Mouse (Mus musculus) heart, embryonic 11.5 days (tissue): ENCODE data around the gene Gm10762. TPM values are rescaled to one million over a fixed set of nuclear protein-coding genes. Genes with fewer than 3 reads are reported as not detected.

ENCODE experiments used
- ATAC-seq: fragments of 200-750 bp; cut with Nextera tagmentation; replicated peaks from 2 replicates; pipeline ENCODE4 v1.8.0; 2017; ENCODE audit warnings: moderate library complexity; ENCODE audit not compliant: insufficient number of reproducible peaks, low FRiP score, low TSS enrichment
- H3K27ac ChIP-seq: fragments of 300-500 bp; sonication (generic); 2 replicates; pipeline ENCODE4 v1.5.1; 2014; ENCODE audit warnings: mild to moderate bottlenecking, low read depth, low read length
- H3K27me3 ChIP-seq: fragments of 300-500 bp; sonication (generic); 2 replicates; pipeline ENCODE4 v1.6.1; 2014; ENCODE audit warnings: mild to moderate bottlenecking, low read length, mixed read lengths; ENCODE audit not compliant: control insufficient read depth, insufficient read depth
- H3K36me3 ChIP-seq: fragments of 300-500 bp; sonication (generic); 2 replicates; pipeline ENCODE4 v1.6.1; 2014; ENCODE audit warnings: mild to moderate bottlenecking, low read length, moderate library complexity, mixed read lengths; ENCODE audit not compliant: control insufficient read depth, insufficient read depth
- H3K4me1 ChIP-seq: fragments of 300-500 bp; sonication (generic); 2 replicates; pipeline ENCODE4 v1.6.1; 2014; ENCODE audit warnings: low read length; ENCODE audit not compliant: control insufficient read depth, insufficient read depth
- H3K4me2 ChIP-seq: fragments of 300-500 bp; sonication (generic); 2 replicates; pipeline ENCODE4 v1.6.1; 2014; ENCODE audit warnings: mild to moderate bottlenecking, moderate library complexity
- H3K4me3 ChIP-seq: fragments of 300-500 bp; sonication (generic); 2 replicates; pipeline ENCODE4 v1.5.1; 2014; ENCODE audit warnings: low read depth, low read length
- H3K9ac ChIP-seq: fragments of 300-500 bp; sonication (generic); 2 replicates; pipeline ENCODE4 v1.6.1; 2014; ENCODE audit warnings: mild to moderate bottlenecking, low read depth, low read length, moderate library complexity
- H3K9me3 ChIP-seq: fragments of 300-500 bp; sonication (generic); replicated peaks from 2 replicates; pipeline ENCODE4 v1.6.1; 2016; ENCODE audit warnings: low read length; ENCODE audit not compliant: control insufficient read depth
- WGBS: fragments of 180-500 bp; shearing (Covaris S2); extraction: QIAGEN DNeasy Blood & Tissue Kit; methylation state at CpG from one replicate; pipeline ENCODE4 v1.1.7; 2014; ENCODE audit not compliant: insufficient replicate concordance; 5-methylcytosine and 5-hydroxymethylcytosine counted together
- microRNA-seq: library from miRNA; unstranded; fragments of <30 nt; microRNA quantifications from one replicate; pipeline ENCODE4, GENCODE M21; 2016; ENCODE audit warnings: borderline number of aligned reads
- polyA plus RNA-seq: library from polyadenylated mRNA; unstranded; fragments of >200 nt; fragmentation: Nextera tagmentation; extraction: Ambion mirVana; gene quantifications from 2 replicates; pipeline ENCODE4 v1.2.1, GENCODE M21; 2014

Gene Gm10762
- polyA plus RNA-seq, 1 experiment from 2014 or later: 10.0 TPM

DNA sequence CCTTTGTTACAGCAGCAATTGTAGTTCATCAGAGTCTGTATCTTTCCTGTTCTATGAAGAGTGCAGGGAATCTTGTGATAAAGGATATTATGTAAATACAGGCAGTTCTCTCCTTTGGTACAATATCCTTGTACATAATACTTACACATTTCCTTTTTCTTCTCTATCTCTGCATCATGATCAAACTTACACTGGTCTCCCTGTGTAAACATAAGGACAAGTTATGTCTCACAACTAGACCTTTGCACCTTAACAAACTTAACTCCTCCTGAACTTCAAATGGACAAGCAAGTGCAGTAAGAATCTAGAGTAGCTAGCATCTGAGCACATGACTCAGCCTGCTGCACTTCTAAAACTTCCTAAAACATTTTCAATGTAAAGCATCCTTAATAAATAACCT, 36.8 kb downstream of the Gm10762 start:
- Histone ChIP-seq H3K9ac (no peak overlapping the region), H3K4me3 (no peak overlapping the region), H3K9me3 (no peaks in the 10 kb centered on the region), H3K4me1 (no peaks in the 10 kb centered on the region), H3K27me3 (no peaks in the 10 kb centered on the region), H3K4me2 (no peak overlapping the region), H3K27ac (no peak overlapping the region), H3K36me3 (peaks cover 6% of the 10 kb centered on the region)
- no peak for ATAC-seq

DNA sequence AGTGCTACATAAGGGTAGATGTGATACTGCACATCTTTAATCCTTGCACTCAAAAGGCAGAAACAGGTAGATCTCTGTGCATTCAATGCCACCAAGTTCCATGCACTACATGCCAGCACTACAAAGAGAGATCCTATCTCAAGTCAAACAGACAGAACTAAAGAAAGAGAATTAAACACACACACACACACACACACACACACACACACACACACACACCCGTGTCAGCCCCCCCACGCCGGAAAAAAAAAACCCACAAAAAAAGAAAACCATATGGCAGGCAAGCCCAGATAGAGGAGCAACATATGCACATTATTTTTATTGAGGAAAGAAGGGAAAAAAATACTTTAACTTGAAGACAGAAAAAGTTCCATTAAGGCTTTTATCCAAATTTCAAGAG, 39.1 kb downstream of the Gm10762 start:
- Histone ChIP-seq H3K27ac (no peak overlapping the region), H3K4me1 (no peaks in the 10 kb centered on the region), H3K4me3 (no peak overlapping the region), H3K36me3 (peaks cover 3% of the 10 kb centered on the region), H3K9me3 (no peaks in the 10 kb centered on the region), H3K9ac (no peak overlapping the region), H3K4me2 (no peak overlapping the region), H3K27me3 (no peaks in the 10 kb centered on the region)
- 66% methylated on average over 3 of the region's 3 CpGs for whole genome bisulfite sequencing
- no peak for ATAC-seq

DNA sequence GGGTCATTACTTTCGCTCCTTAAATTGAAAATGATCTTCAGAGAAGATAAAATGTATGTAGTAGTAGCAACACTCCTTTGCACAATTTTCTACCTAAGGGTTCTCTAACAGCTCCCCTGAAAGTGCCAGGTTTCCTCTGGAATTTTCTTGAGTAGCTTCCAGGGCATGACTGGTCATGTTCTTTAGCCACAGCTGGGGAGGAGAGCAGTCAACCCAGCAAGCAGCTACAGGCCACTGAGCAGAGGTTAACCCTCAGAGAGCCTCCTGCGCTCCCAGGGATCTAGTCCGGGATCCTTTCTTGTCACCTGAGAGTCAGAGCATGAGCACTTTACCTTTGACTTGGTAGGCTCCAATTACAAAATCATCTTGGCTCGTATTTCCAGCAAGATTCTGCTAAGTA, 42.7 kb downstream of the Gm10762 start:
- H3K36me3 ChIP-seq: peaks cover 3% of the 10 kb centered on the region; the same call in 1 of the 2 replicates
- H3K4me2 ChIP-seq: no peak overlapping the region
- 93% methylated on average over 4 of the region's 4 CpGs for WGBS
- ATAC-seq: no peak
- H3K27ac ChIP-seq: no peak overlapping the region
- no peaks in the 10 kb centered on the region for H3K27me3 ChIP-seq
- H3K4me3 ChIP-seq: no peak overlapping the region
- H3K4me1 ChIP-seq: no peaks in the 10 kb centered on the region
- no peaks in the 10 kb centered on the region for H3K9me3 ChIP-seq
- no peak overlapping the region for H3K9ac ChIP-seq

Small RNA genes within 50 kb of the gene (microRNA-seq; reads per million reads assigned to microRNA genes)
- gene Gm22859: not detected

Other genes with a start within 250 kb of the Gm10762 start
- gene Tmem87b, start 149.6 kb downstream of the Gm10762 start, polyA plus RNA-seq: 20.4 and 21.4 TPM in 2 replicates
- gene Fbln7, start 104.7 kb downstream of the Gm10762 start, polyA plus RNA-seq: 1.1 and 1.8 TPM in 2 replicates
- 8.4 and 10.1 TPM in 2 replicates for gene Zc3h8, start 23.6 kb downstream of the Gm10762 start, polyA plus RNA-seq
- 0.69 and 0.79 TPM in 2 replicates for gene Zc3h6, start 323 bp downstream of the Gm10762 start, polyA plus RNA-seq
- 0.13 TPM in 1 of 2 replicates, not detected in the other for gene Vinac1, start 80.4 kb upstream of the Gm10762 start, polyA plus RNA-seq
- 7.4 and 8.5 TPM in 2 replicates for gene Ttl, start 98.2 kb upstream of the Gm10762 start, polyA plus RNA-seq
- gene Polr1b, start 133.3 kb upstream of the Gm10762 start, polyA plus RNA-seq: 14.8 and 15.4 TPM in 2 replicates
- gene Chchd5, start 162.0 kb upstream of the Gm10762 start, polyA plus RNA-seq: 18.2 and 20.1 TPM in 2 replicates
- 46.9 and 49.3 TPM in 2 replicates for gene Slc20a1, start 231.0 kb upstream of the Gm10762 start, polyA plus RNA-seq